Mouse (Mus musculus) heart, embryonic 14.5 days (tissue): ENCODE results near the gene Cdk5r2. TPM values are rescaled to one million over a fixed set of nuclear protein-coding genes. Genes with fewer than 3 reads are reported as not detected.

Source experiments
- ATAC-seq: fragments of 200-750 bp; cut with Nextera tagmentation; 2 replicates; pipeline ENCODE4 v1.8.0; 2017; ENCODE audit warnings: low read depth, moderate TSS enrichment; ENCODE audit not compliant: insufficient number of reproducible peaks, insufficient read depth, low FRiP score
- H3K27ac ChIP-seq, 2 experiments: fragments of 200-500 bp in 1 of 2; fragments of 300-500 bp in 1 of 2; sonication (generic) in 1 of 2; replicated peaks in 1 of 2; 2 replicates each; pipeline ENCODE4 v1.5.1; 2012 to 2014; ENCODE audit warnings: low read depth in 2 of 2, low read length in 2 of 2, control low read depth in 1 of 2, mild to moderate bottlenecking in 1 of 2, mixed read lengths in 1 of 2; ENCODE audit not compliant: control insufficient read depth in 1 of 2, insufficient read depth in 1 of 2
- H3K27me3 ChIP-seq: fragments of 300-500 bp; sonication (generic); 2 replicates; pipeline ENCODE4 v1.6.1; 2014; ENCODE audit warnings: mild to moderate bottlenecking, low read length, control low read depth; ENCODE audit not compliant: control insufficient read depth, insufficient read depth
- H3K36me3 ChIP-seq: fragments of 300-500 bp; sonication (generic); 2 replicates; pipeline ENCODE4 v1.6.1; 2014; ENCODE audit warnings: mild to moderate bottlenecking, control low read depth, low read length, mixed read lengths; ENCODE audit not compliant: control insufficient read depth, insufficient read depth
- H3K4me1 ChIP-seq, 2 experiments: fragments of 200-500 bp in 1 of 2; fragments of 300-500 bp in 1 of 2; sonication (generic) in 1 of 2; 2 replicates each; pipeline ENCODE4 v1.6.1; 2012 to 2014; ENCODE audit warnings: low read length in 2 of 2, control low read depth in 1 of 2, mixed read lengths in 1 of 2; ENCODE audit not compliant: control insufficient read depth in 2 of 2, insufficient read depth in 2 of 2
- H3K4me2 ChIP-seq: fragments of 300-500 bp; sonication (generic); 2 replicates; pipeline ENCODE4 v1.6.1; 2014; ENCODE audit warnings: mild to moderate bottlenecking, low read length
- H3K4me3 ChIP-seq, 2 experiments: fragments of 200-500 bp in 1 of 2; fragments of 300-500 bp in 1 of 2; sonication (generic) in 1 of 2; 2 replicates each; pipeline ENCODE4 v1.5.1; 2012 to 2014; ENCODE audit warnings: low read length in 2 of 2, mild to moderate bottlenecking in 2 of 2, control low read depth in 1 of 2, low read depth in 1 of 2, moderate library complexity in 1 of 2; ENCODE audit not compliant: control insufficient read depth in 1 of 2, insufficient read depth in 1 of 2
- H3K9ac ChIP-seq: fragments of 300-500 bp; sonication (generic); 2 replicates; pipeline ENCODE4 v1.6.1; 2014; ENCODE audit warnings: mild to moderate bottlenecking, low read length
- H3K9me3 ChIP-seq: fragments of 300-500 bp; sonication (generic); 2 replicates; pipeline ENCODE4 v1.6.1; 2016; ENCODE audit warnings: low read length, control low read depth; ENCODE audit not compliant: control insufficient read depth
- WGBS: fragments of 180-500 bp; shearing (Covaris S2); extraction: QIAGEN DNeasy Blood & Tissue Kit; methylation state at CpG from one replicate; pipeline ENCODE4 v1.1.7; 2014; 5-methylcytosine and 5-hydroxymethylcytosine counted together
- polyA plus RNA-seq: library from polyadenylated mRNA; unstranded; fragments of >200 nt; fragmentation: Nextera tagmentation; extraction: Ambion mirVana; gene quantifications from 2 replicates; pipeline ENCODE4 v1.2.1, GENCODE M21; 2014

Cdk5r2 gene
- polyA plus RNA-seq = 0.11 TPM in 1 of 2 replicates, not detected in the other

GRCm38 (mm10) chr1:74854306-74855056 lies at the start of gene Cdk5r2:
Gene Cdk5r2 (plus strand): TSS chr1:74854934.
- H3K9me3 ChIP-seq = no peaks in the 10 kb centered on the region
- H3K4me2 ChIP-seq = peak within 1 kb of the TSS; percentile 95
- no peak within 1 kb of the TSS for H3K27ac ChIP-seq
- peak within 1 kb of the TSS; percentile 53 to 58 for H3K4me3 ChIP-seq
- no peaks in the 10 kb centered on the region for H3K36me3 ChIP-seq
- peak; percentile 60 for ATAC-seq
- 2% methylated on average over 28 of the region's 39 CpGs for WGBS
- peaks cover 99% of the 10 kb centered on the region for H3K27me3 ChIP-seq
- peak within 1 kb of the TSS; percentile 25; the same call in 1 of the 2 replicates for H3K9ac ChIP-seq
- H3K4me1 ChIP-seq = peaks cover 10 to 17% of the 10 kb centered on the region in 2 experiments

- H3K27ac ChIP-seq = no peak overlapping the region
- no peaks in the 10 kb centered on the region for H3K9me3 ChIP-seq
- WGBS = 29% methylated on average over 4 of the region's 4 CpGs
- peaks cover 19 to 27% of the 10 kb centered on the region in 2 experiments; a peak in 3 of 4 replicates for H3K4me1 ChIP-seq
- no peak overlapping the region for H3K9ac ChIP-seq
- H3K36me3 ChIP-seq = no peaks in the 10 kb centered on the region
- no peak overlapping the region for H3K4me2 ChIP-seq
- H3K4me3 ChIP-seq = no peak overlapping the region
- peaks cover 94% of the 10 kb centered on the region for H3K27me3 ChIP-seq
- no peak for ATAC-seq
Observed at GRCm38 (mm10) chr1:74805340-74805835, 49.3 kb upstream of the Cdk5r2 start.

- Histone ChIP-seq H3K4me2 (peak overlapping the region; percentile 59; the same call in 1 of the 2 replicates), H3K4me1 (peaks cover 19 to 22% of the 10 kb centered on the region in 2 experiments; a peak in 3 of 4 replicates), H3K27ac (no peak overlapping the region), H3K9ac (no peak overlapping the region), H3K4me3 (no peak overlapping the region), H3K36me3 (no peaks in the 10 kb centered on the region), H3K9me3 (no peaks in the 10 kb centered on the region), H3K27me3 (peaks cover 89% of the 10 kb centered on the region)
- ATAC-seq = no peak
- WGBS = 19% methylated on average over 5 of the region's 5 CpGs
Observed at GRCm38 (mm10) chr1:74805843-74806242, 48.9 kb upstream of the Cdk5r2 start.

- no peak overlapping the region for H3K27ac ChIP-seq
- no peaks in the 10 kb centered on the region for H3K9me3 ChIP-seq
- peak overlapping the region; percentile 59 for H3K4me2 ChIP-seq
- no peaks in the 10 kb centered on the region for H3K36me3 ChIP-seq
- 0 out of 2 replicates have a peak overlapping the region, but pooled peaks have one; percentile 4 for H3K9ac ChIP-seq
- H3K4me3 ChIP-seq = peak overlapping the region; percentile 15 to 20
- 2% methylated on average over 35 of the region's 38 CpGs for WGBS
- 0 out of 2 replicates have a peak, but pooled peaks have one; percentile 23 for ATAC-seq
- peaks cover 82% of the 10 kb centered on the region for H3K27me3 ChIP-seq
- H3K4me1 ChIP-seq = peaks cover 19 to 21% of the 10 kb centered on the region in 2 experiments; a peak in 3 of 4 replicates
Observed at GRCm38 (mm10) chr1:74806360-74807311, 48.1 kb upstream of the Cdk5r2 start.

DNA sequence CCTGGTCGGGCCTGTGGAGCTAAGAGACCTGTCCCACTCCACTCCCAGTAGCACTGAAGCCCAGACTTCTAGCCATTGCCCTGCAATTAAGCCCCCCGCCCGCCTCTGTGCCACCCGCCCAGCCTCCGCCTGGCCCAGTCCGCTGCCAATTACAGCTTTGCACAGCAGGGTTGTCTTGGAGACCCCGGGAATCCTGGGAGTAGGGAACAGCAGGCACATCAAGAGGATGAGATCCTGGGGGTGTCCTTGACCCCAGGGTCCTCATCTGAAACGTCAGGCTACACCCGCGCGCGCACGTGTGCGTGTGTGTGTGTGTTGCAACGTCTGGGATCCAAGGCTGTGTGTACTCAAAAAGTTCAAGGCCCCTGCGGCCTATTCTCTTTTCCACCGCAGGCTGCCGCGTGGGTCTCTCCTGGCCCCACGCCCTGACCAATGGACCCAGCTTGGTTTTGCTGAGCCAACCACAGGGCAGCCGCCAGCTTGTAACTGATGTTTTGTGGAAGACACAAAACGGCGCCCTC lies 47.1 kb upstream of the Cdk5r2 start:
- no peak overlapping the region; a peak in 1 of 4 replicates for H3K4me3 ChIP-seq
- H3K27me3 ChIP-seq = peaks cover 72% of the 10 kb centered on the region
- H3K9ac ChIP-seq = no peak overlapping the region
- no peaks in the 10 kb centered on the region for H3K9me3 ChIP-seq
- H3K4me2 ChIP-seq = peak overlapping the region; percentile 51; the same call in 1 of the 2 replicates
- WGBS = 7% methylated on average over 23 of the region's 23 CpGs
- H3K27ac ChIP-seq = no peak overlapping the region
- ATAC-seq = no peak
- peaks cover 19 to 21% of the 10 kb centered on the region in 2 experiments; a peak in 3 of 4 replicates for H3K4me1 ChIP-seq
- H3K36me3 ChIP-seq = no peaks in the 10 kb centered on the region

- peaks cover 19 to 21% of the 10 kb centered on the region in 2 experiments; a peak in 3 of 4 replicates for H3K4me1 ChIP-seq
- H3K4me3 ChIP-seq = peak overlapping the region; percentile 15 to 38
- no peaks in the 10 kb centered on the region for H3K36me3 ChIP-seq
- peak; percentile 73; the same call in 1 of the 2 replicates for ATAC-seq
- H3K9me3 ChIP-seq = no peaks in the 10 kb centered on the region
- peak overlapping the region; percentile 51 for H3K4me2 ChIP-seq
- H3K9ac ChIP-seq = no peak overlapping the region; the same call in 1 of the 2 replicates
- WGBS = under 1% methylated on average over 16 of the region's 16 CpGs
- peaks cover 67% of the 10 kb centered on the region for H3K27me3 ChIP-seq
- H3K27ac ChIP-seq = no peak overlapping the region
Observed at GRCm38 (mm10) chr1:74808078-74808477, 46.7 kb upstream of the Cdk5r2 start.

DNA sequence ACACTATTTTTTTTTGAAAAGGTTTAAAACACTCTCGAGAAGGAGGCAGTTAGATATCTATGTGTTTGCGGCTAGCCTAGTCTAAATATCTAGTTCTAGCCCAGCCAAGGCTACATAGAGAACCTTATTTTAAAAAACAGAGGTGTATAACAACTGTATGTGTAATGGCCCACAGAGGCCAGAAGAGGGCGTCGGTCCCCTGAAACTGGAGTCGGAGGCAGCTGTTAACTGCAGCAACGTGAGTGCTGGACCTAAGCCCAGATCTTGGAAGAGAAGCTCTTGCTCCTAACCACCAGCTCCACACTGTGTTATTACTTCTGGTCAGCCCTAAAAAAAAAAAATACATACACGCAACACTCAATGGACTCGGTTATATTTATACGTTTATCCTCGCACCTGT lies 45.7 kb upstream of the Cdk5r2 start:
- H3K4me3 ChIP-seq = no peak overlapping the region
- peaks cover 15 to 19% of the 10 kb centered on the region in 2 experiments; a peak in 2 of 4 replicates for H3K4me1 ChIP-seq
- no peaks in the 10 kb centered on the region for H3K36me3 ChIP-seq
- peaks cover 58% of the 10 kb centered on the region for H3K27me3 ChIP-seq
- no peak for ATAC-seq
- 57% methylated on average over 10 of the region's 10 CpGs for WGBS
- H3K9ac ChIP-seq = no peak overlapping the region
- no peaks in the 10 kb centered on the region for H3K9me3 ChIP-seq
- H3K4me2 ChIP-seq = no peak overlapping the region
- H3K27ac ChIP-seq = no peak overlapping the region
